ENCODE assay signal across 26 mouse cellular contexts in genomic region chr4:133226073-133226472, GRCm38 (mm10). TPM values are rescaled to one million over a fixed set of nuclear protein-coding genes. Genes with fewer than 3 reads are reported as not detected.
DNase-seq lines count a peak whose midpoint lies in the region; ATAC-seq and TF ChIP-seq lines count a peak whose summit lies in the region.
"Had no signal": no experiment of that assay in that cellular context is flagged by ENCODE, and none has a peak within 500 bp of the region (broad histone marks: within the 10 kb centered on the region; RNA-seq: fewer than 3 reads in every experiment).

No protein-coding gene starts in this region.

- DNase-seq in heart, adult 2 months: peak; percentile 49 to 59
- DNase-seq in heart, embryonic 10.5 days (ENCODE audit: low spot score): no peak
- peak; percentile 21 for DNase-seq in NIH3T3 (ENCODE audit: low read depth)
- DNase-seq in embryonic facial prominence, embryonic 10.5 days (ENCODE audit: low spot score): peak; percentile 41
- peak; percentile 54 to 59 for DNase-seq in heart, postnatal 36 days
- no peak for DNase-seq in spleen, postnatal 14 days (ENCODE audit: low spot score in 2 of 2)
- DNase-seq in ovary, postnatal 14 days (ENCODE audit: low spot score): no peak
- DNase-seq: adrenal gland, postnatal 25 days; cerebellum, adult 18-20 months; embryo, embryonic 11 days; forebrain, postnatal 0 days; kidney, postnatal 36 days; liver, embryonic 13.5 days; retina, postnatal 1 day; thymus, adult 2 months had no signal

- no peaks in the 10 kb centered on the region for H3K27me3 ChIP-seq in heart, adult 2 months (ENCODE audit: control insufficient read depth, insufficient read depth, low read length)
- peaks cover 31% of the 10 kb centered on the region for H3K27me3 ChIP-seq in heart, embryonic 10.5 days (ENCODE audit: insufficient read depth, poor library complexity, severe bottlenecking)
- peaks cover 29% of the 10 kb centered on the region for H3K27me3 ChIP-seq in embryonic facial prominence, embryonic 10.5 days (replicated peaks; ENCODE audit: low read depth, poor library complexity, severe bottlenecking)
- peaks cover 20% of the 10 kb centered on the region for H3K27me3 ChIP-seq in midbrain, embryonic 13.5 days

- H3K4me1 ChIP-seq in heart, adult 2 months (ENCODE audit: control insufficient read depth, insufficient read depth, low read length): no peaks in the 10 kb centered on the region
- peaks cover 9% of the 10 kb centered on the region for H3K4me1 ChIP-seq in heart, embryonic 10.5 days
- peaks cover 62% of the 10 kb centered on the region for H3K4me1 ChIP-seq in embryonic facial prominence, embryonic 10.5 days
- H3K4me1 ChIP-seq in midbrain, embryonic 13.5 days (replicated peaks): peaks cover 5% of the 10 kb centered on the region
- H3K4me1 ChIP-seq: hindbrain, embryonic 15.5 days; liver, embryonic 13.5 days had no signal

- H3K4me3 ChIP-seq in heart, adult 2 months: no peak overlapping the region
- H3K4me3 ChIP-seq in heart, embryonic 10.5 days: no peak overlapping the region
- no peak overlapping the region for H3K4me3 ChIP-seq in embryonic facial prominence, embryonic 10.5 days
- H3K4me3 ChIP-seq in midbrain, embryonic 13.5 days (replicated peaks): no peak overlapping the region
- H3K4me3 ChIP-seq: forebrain, embryonic 10.5 days; hindbrain, embryonic 15.5 days; limb, embryonic 13.5 days; liver, embryonic 13.5 days; lung, embryonic 15.5 days had no signal

- no peak overlapping the region for H3K9ac ChIP-seq in heart, adult 2 months (ENCODE audit: low read depth, low read length)
- H3K9ac ChIP-seq in midbrain, embryonic 13.5 days (replicated peaks): no peak overlapping the region
- H3K9ac ChIP-seq: forebrain, postnatal 0 days; hindbrain, embryonic 15.5 days; limb, embryonic 13.5 days; liver, embryonic 13.5 days; lung, embryonic 15.5 days had no signal

- no peak for TF ChIP-seq POLR2A in heart, adult 2 months (IDR thresholded peaks at IDR 0.05; ENCODE audit: insufficient read depth, low read depth, low read length)

- no peak overlapping the region; the same call in 1 of the 2 replicates for H3K27ac ChIP-seq in heart, adult 2 months
- H3K27ac ChIP-seq in heart, embryonic 10.5 days: no peak overlapping the region
- H3K27ac ChIP-seq in embryonic facial prominence, embryonic 10.5 days (replicated peaks): no peak overlapping the region
- H3K27ac ChIP-seq in midbrain, embryonic 13.5 days: no peak overlapping the region
- H3K27ac ChIP-seq: forebrain, embryonic 10.5 days; hindbrain, embryonic 15.5 days; limb, embryonic 13.5 days; liver, embryonic 13.5 days; lung, embryonic 15.5 days had no signal

- H3K79me2 ChIP-seq in heart, adult 2 months (replicated peaks; ENCODE audit: control insufficient read depth, insufficient read depth, low read length): no peaks in the 10 kb centered on the region

- no peak for TF ChIP-seq CTCF in heart, adult 2 months (IDR thresholded peaks at IDR 0.05)

- no peak for ATAC-seq in midbrain, embryonic 13.5 days
- ATAC-seq: forebrain, postnatal 0 days; intestine, embryonic 16.5 days had no signal

- H3K36me3 ChIP-seq in heart, adult 2 months (ENCODE audit: control insufficient read depth, insufficient read depth, low read length): no peaks in the 10 kb centered on the region
- H3K36me3 ChIP-seq in heart, embryonic 10.5 days: no peaks in the 10 kb centered on the region
- no peaks in the 10 kb centered on the region for H3K36me3 ChIP-seq in embryonic facial prominence, embryonic 10.5 days (replicated peaks)
- H3K36me3 ChIP-seq in midbrain, embryonic 13.5 days: no peaks in the 10 kb centered on the region
- H3K36me3 ChIP-seq: forebrain, embryonic 10.5 days; hindbrain, embryonic 15.5 days; limb, embryonic 13.5 days; liver, embryonic 13.5 days; lung, embryonic 15.5 days had no signal

- no peak overlapping the region for H3K4me2 ChIP-seq in midbrain, embryonic 13.5 days (replicated peaks)
- H3K4me2 ChIP-seq: hindbrain, embryonic 15.5 days; limb, embryonic 13.5 days; liver, embryonic 13.5 days; lung, embryonic 15.5 days had no signal

- TF ChIP-seq EP300 in heart, adult 2 months (IDR thresholded peaks at IDR 0.05; ENCODE audit: insufficient read depth, low read depth, low read length): peak; percentile 60; the same call in 1 of the 2 replicates

- intact Hi-C loops in heart, adult 2 months (cut with DNase I): no loop called here
- intact Hi-C loops in heart, postnatal 36 days (cut with DNase I): no loop called here

- 47% methylated on average over 10 of the region's 10 CpGs for WGBS in heart, adult 2 months
- WGBS in heart, embryonic 10.5 days: 69% methylated on average over 10 of the region's 10 CpGs
- 66% methylated on average over 10 of the region's 10 CpGs for WGBS in embryonic facial prominence, embryonic 10.5 days
- WGBS in midbrain, embryonic 13.5 days: 68% methylated on average over 10 of the region's 10 CpGs

- no peaks in the 10 kb centered on the region for H3K9me3 ChIP-seq in heart, embryonic 10.5 days
- H3K9me3 ChIP-seq in embryonic facial prominence, embryonic 10.5 days: no peaks in the 10 kb centered on the region
- no peaks in the 10 kb centered on the region for H3K9me3 ChIP-seq in midbrain, embryonic 13.5 days
- H3K9me3 ChIP-seq: forebrain, embryonic 10.5 days; hindbrain, embryonic 15.5 days; limb, embryonic 13.5 days; liver, embryonic 13.5 days; lung, embryonic 15.5 days had no signal

RNA-seq across cellular contexts. Expression of gene Gpr3, which starts 13.7 kb away (rescaled TPM):
- under 1 TPM in 1 of 2 experiments, not detected in 1; 0.11 TPM for total RNA-seq in heart, adult 2 months (2021)
- 0.15 and 0.37 TPM in 2 replicates for polyA plus RNA-seq in heart, adult 2 months (2012; rRNA removed)
- polyA plus RNA-seq in heart, embryonic 10.5 days (2016; fragmentation: Nextera tagmentation; extraction: Ambion mirVana): 0.09 and 0.18 TPM in 2 replicates
- polyA plus RNA-seq in embryonic facial prominence, embryonic 10.5 days (2016; fragmentation: Nextera tagmentation; extraction: Ambion mirVana): 0.11 and 0.57 TPM in 2 replicates
- under 1 TPM in 1 of 2 experiments, not detected in 1; 0.16 TPM for total RNA-seq in heart, postnatal 36 days (2021)
- polyA plus RNA-seq in midbrain, embryonic 13.5 days (2015; fragmentation: Nextera tagmentation; extraction: Ambion mirVana): 0.22 and 0.67 TPM in 2 replicates
- total RNA-seq: adrenal gland, postnatal 25 days; gastrocnemius, adult 8-10 months; neutrophil, adult 5-6 weeks had no signal
- polyA plus RNA-seq: kidney, embryonic 14.5 days; liver, embryonic 13.5 days; small intestine, adult 2 months; thymus, adult 2 months had no signal

RNA-seq across cellular contexts. Expression of gene Cd164l2, which starts 14.1 kb away (rescaled TPM):
- not detected for total RNA-seq in heart, adult 2 months (2021)
- 0.53 and 0.66 TPM in 2 replicates for polyA plus RNA-seq in heart, adult 2 months (2012; rRNA removed)
- polyA plus RNA-seq in heart, embryonic 10.5 days (2016; fragmentation: Nextera tagmentation; extraction: Ambion mirVana): 0.39 and 1.3 TPM in 2 replicates
- polyA plus RNA-seq in embryonic facial prominence, embryonic 10.5 days (2016; fragmentation: Nextera tagmentation; extraction: Ambion mirVana): 3.0 and 5.2 TPM in 2 replicates
- total RNA-seq in heart, postnatal 36 days (2021): under 1 TPM in 1 of 2 experiments, not detected in 1; 0.51 TPM
- polyA plus RNA-seq in midbrain, embryonic 13.5 days (2015; fragmentation: Nextera tagmentation; extraction: Ambion mirVana): 0.67 and 1.3 TPM in 2 replicates
- polyA plus RNA-seq: heart, embryonic 16.5 days had no signal

RNA-seq across cellular contexts. Expression of gene Map3k6, which starts 14.5 kb away (rescaled TPM):
- total RNA-seq in heart, adult 2 months (2021): 10 to 100 TPM; 16.3 to 27.3 TPM
- polyA plus RNA-seq in heart, adult 2 months (2012; rRNA removed): 12.0 and 15.7 TPM in 2 replicates
- 2.5 and 3.4 TPM in 2 replicates for polyA plus RNA-seq in heart, embryonic 10.5 days (2016; fragmentation: Nextera tagmentation; extraction: Ambion mirVana)
- polyA plus RNA-seq in embryonic facial prominence, embryonic 10.5 days (2016; fragmentation: Nextera tagmentation; extraction: Ambion mirVana): 1.7 and 1.8 TPM in 2 replicates
- total RNA-seq in heart, postnatal 36 days (2021): 10 to 100 TPM; 15.5 to 20.1 TPM
- polyA plus RNA-seq in midbrain, embryonic 13.5 days (2015; fragmentation: Nextera tagmentation; extraction: Ambion mirVana): 0.79 and 2.3 TPM in 2 replicates

RNA-seq across cellular contexts. Expression of gene Sytl1, which starts 36.8 kb away (rescaled TPM):
- total RNA-seq in heart, adult 2 months (2021): under 1 TPM; 0.29 to 0.61 TPM
- polyA plus RNA-seq in heart, adult 2 months (2012; rRNA removed): 0.53 and 0.80 TPM in 2 replicates
- polyA plus RNA-seq in heart, embryonic 10.5 days (2016; fragmentation: Nextera tagmentation; extraction: Ambion mirVana): 0.28 and 0.60 TPM in 2 replicates
- polyA plus RNA-seq in embryonic facial prominence, embryonic 10.5 days (2016; fragmentation: Nextera tagmentation; extraction: Ambion mirVana): 1.3 and 1.6 TPM in 2 replicates
- total RNA-seq in heart, postnatal 36 days (2021): 1 to 10 TPM in 1 of 2 experiments, under 1 TPM in 1; 0.50 to 1.5 TPM
- polyA plus RNA-seq in midbrain, embryonic 13.5 days (2015; fragmentation: Nextera tagmentation; extraction: Ambion mirVana): 0.40 and 0.66 TPM in 2 replicates
- total RNA-seq: forebrain, postnatal 0 days had no signal

RNA-seq across cellular contexts. Expression of gene Tmem222, which starts 51.5 kb away (rescaled TPM):
- 10 to 100 TPM; 31.9 to 33.9 TPM for total RNA-seq in heart, adult 2 months (2021)
- polyA plus RNA-seq in heart, adult 2 months (2012; rRNA removed): 48.3 and 72.9 TPM in 2 replicates
- 66.8 and 75.2 TPM in 2 replicates for polyA plus RNA-seq in heart, embryonic 10.5 days (2016; fragmentation: Nextera tagmentation; extraction: Ambion mirVana)
- polyA plus RNA-seq in embryonic facial prominence, embryonic 10.5 days (2016; fragmentation: Nextera tagmentation; extraction: Ambion mirVana): 81.4 and 86.7 TPM in 2 replicates
- 10 to 100 TPM; 30.6 to 30.7 TPM for total RNA-seq in heart, postnatal 36 days (2021)
- 103 TPM in 2 replicates for polyA plus RNA-seq in midbrain, embryonic 13.5 days (2015; fragmentation: Nextera tagmentation; extraction: Ambion mirVana)

Comparison
In these comparisons a context has a peak if more than half of its experiments do, and no peak if none do; other contexts are left out.
1. DNase-seq: peak in heart, adult 2 months (2 of 2), NIH3T3 (single experiment), embryonic facial prominence, embryonic 10.5 days (single experiment) and heart, postnatal 36 days (2 of 2); none in heart, embryonic 10.5 days (single experiment), spleen, postnatal 14 days (0 of 2) and ovary, postnatal 14 days (single experiment).